19 mouse cellular contexts compared by ENCODE assay signal in genomic region chr2:126507477-126507876, GRCm38 (mm10). TPM values are rescaled to one million over a fixed set of nuclear protein-coding genes. Genes with fewer than 3 reads are reported as not detected.
"Had no signal": no experiment of that assay in that cellular context is flagged by ENCODE, and none has a peak within 500 bp of the region (broad histone marks: within the 10 kb centered on the region; RNA-seq: fewer than 3 reads in every experiment).

No protein-coding gene starts in this region.

- H3K9ac ChIP-seq: liver, embryonic 15.5 days; liver, postnatal 0 days; lung, embryonic 15.5 days; midbrain, embryonic 13.5 days; midbrain, embryonic 15.5 days; neural tube, embryonic 12.5 days had no signal

- H3K27ac ChIP-seq: liver, embryonic 15.5 days; lung, embryonic 15.5 days; macrophage; midbrain, embryonic 13.5 days; midbrain, embryonic 15.5 days; neural tube, embryonic 12.5 days had no signal

- DNase-seq: liver, postnatal 0 days; lung, adult 2 months; lung, postnatal 14 days; lung, postnatal 36 days; right cerebral cortex, postnatal 14 days; thymus, adult 18-20 months; thymus, postnatal 14 days; thymus, postnatal 36 days had no signal

- ATAC-seq: liver, postnatal 0 days; lung, postnatal 0 days; midbrain, embryonic 13.5 days; midbrain, embryonic 15.5 days had no signal

- H3K9me3 ChIP-seq: liver, embryonic 15.5 days; lung, embryonic 15.5 days; midbrain, embryonic 13.5 days; midbrain, embryonic 15.5 days; neural tube, embryonic 12.5 days had no signal

- H3K4me1 ChIP-seq: liver, embryonic 15.5 days; lung, embryonic 15.5 days; midbrain, embryonic 13.5 days; midbrain, embryonic 15.5 days; neural tube, embryonic 12.5 days had no signal

- H3K36me3 ChIP-seq: liver, embryonic 15.5 days; lung, embryonic 15.5 days; midbrain, embryonic 13.5 days; midbrain, embryonic 15.5 days; neural tube, embryonic 12.5 days had no signal

- H3K4me3 ChIP-seq: liver, embryonic 15.5 days; lung, embryonic 15.5 days; megakaryocyte, embryonic 14.5 days; midbrain, embryonic 13.5 days; midbrain, embryonic 15.5 days; neural tube, embryonic 12.5 days had no signal

- H3K4me2 ChIP-seq: liver, embryonic 15.5 days; lung, embryonic 15.5 days; midbrain, embryonic 11.5 days; midbrain, embryonic 13.5 days; midbrain, embryonic 15.5 days; neural tube, embryonic 12.5 days had no signal

- H3K27me3 ChIP-seq: liver, embryonic 15.5 days; lung, embryonic 15.5 days; midbrain, embryonic 13.5 days; midbrain, embryonic 15.5 days; neural tube, embryonic 12.5 days had no signal

RNA-seq across cellular contexts. Expression of gene Atp8b4, which starts 7.0 kb away (rescaled TPM):
- polyA plus RNA-seq: midbrain, embryonic 13.5 days; midbrain, postnatal 0 days had no signal

RNA-seq across cellular contexts. Expression of gene Slc27a2, which starts 44.7 kb away (rescaled TPM):
- total RNA-seq: monocyte, adult 5-6 weeks had no signal
- polyA plus RNA-seq: macrophage had no signal
